Mouse (Mus musculus): ENCODE results near the gene Tnrc6a. TPM values are rescaled to one million over a fixed set of nuclear protein-coding genes. Genes with fewer than 3 reads are reported as not detected.
"Not testable (repeated sequence)": the region's sequence is repeated elsewhere in the genome, so short reads cannot be mapped to it uniquely, and the experiment has no call there.

Tnrc6a gene
- 19.8 and 21.2 TPM in 2 replicates for polyA plus RNA-seq (2012; ENCODE audit: insufficient read depth, insufficient read length, missing spikeins)

DNA sequence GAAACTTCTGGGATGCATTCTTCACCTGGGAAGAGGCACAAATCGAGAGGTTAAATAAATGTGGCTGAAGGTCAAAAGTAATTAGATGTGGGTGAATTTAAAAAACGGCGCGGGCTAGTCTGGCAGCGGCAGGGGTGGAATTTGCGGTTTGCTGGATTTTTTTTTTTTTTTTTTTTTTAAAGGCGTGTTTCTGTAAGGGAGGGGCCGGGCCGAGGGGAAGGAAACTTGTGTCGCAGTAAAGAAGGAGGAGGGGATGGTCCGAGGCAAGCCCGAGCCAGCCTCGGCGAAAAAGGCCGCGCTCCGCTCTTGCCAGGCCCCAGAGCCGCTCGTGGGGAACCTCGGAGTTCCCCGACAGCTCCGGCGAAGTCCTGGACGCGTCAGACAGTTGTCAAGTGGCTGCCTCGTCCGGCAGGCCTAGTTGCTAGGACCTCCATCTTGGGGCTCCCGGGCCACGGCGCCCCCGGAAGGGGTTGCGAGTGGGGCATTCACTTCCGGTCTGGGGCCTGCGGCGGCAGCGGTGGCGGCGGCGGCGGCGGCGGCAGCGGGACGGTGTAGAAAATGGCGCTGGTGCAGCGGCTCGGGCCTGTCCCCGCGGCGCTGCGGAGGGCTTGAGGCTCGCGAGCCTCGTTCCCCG is at the start of gene Tnrc6a:
Gene Tnrc6a, plus strand, starts transcription at position 221 of the 634 bp plus-strand sequence.
- peak within 1 kb of the TSS; percentile 100 for H3K27ac ChIP-seq (replicated peaks; ENCODE audit: low read depth, low read length)
- peaks cover 4% of the 10 kb centered on the region; the same call in 1 of the 2 replicates for H3K4me1 ChIP-seq (ENCODE audit: control insufficient read depth, insufficient read depth, insufficient read length, low read length)
- H3K4me3 ChIP-seq (ENCODE audit: insufficient read depth, low read depth, low read length), result peak within 1 kb of the TSS; percentile 99

DNA sequence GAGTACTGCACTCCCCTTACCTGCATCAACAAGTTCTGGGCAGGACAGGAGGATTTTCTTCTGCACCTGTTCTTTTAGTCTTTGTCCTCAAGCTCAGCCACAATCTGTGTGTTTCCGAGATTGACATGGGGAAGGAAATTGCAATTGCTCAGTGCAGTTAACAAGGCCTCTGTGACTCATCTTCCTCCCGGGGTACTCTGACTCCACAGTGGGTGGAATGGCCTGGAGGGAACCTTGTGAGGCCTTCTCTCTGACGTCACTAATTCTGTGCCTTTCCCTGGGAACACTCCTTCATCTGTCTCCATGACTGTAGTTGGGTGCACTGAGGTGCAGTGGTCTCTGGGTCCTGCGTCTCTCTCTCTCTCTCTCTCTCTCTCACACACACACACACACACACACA is 41.4 kb upstream of the Tnrc6a start:
- Histone ChIP-seq H3K27ac (replicated peaks; ENCODE audit: low read depth, low read length) (no peak overlapping the region), H3K4me3 (ENCODE audit: insufficient read depth, low read depth, low read length) (no peak overlapping the region), H3K4me1 (ENCODE audit: control insufficient read depth, insufficient read depth, insufficient read length, low read length) (no peaks in the 10 kb centered on the region)

DNA sequence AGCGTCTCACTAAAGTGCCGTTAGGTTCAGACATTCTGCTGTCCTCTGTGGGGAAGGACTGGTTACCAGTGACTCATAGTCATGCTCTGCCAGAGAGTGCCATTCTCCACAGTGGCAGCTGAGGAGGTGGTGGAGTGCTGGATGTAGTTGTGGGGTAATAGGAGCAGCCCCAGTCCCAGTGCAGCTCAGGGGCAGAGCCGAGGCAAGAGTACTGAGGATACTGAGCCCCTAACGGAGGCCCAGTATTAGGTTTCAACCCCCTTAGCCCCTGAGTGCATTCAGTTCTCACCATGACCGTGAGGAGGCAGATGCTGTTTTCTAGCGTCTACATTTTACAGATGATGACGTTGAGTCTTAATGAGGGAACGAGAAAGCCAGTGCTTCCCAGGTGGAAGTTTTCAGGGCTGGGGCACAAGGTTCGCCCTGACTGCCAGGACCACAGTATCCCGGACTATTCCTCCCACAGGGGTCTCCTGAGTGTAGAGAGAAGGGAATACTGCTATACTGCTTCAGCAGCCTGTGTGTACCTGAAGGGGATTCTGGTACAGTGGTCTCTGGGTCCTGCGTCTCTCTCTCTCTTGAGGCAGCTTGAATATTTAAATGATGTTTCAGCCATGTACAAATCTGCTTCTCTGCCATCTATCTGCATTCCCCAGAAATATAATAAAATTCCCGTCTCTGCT is 40.1 kb upstream of the Tnrc6a start:
- Histone ChIP-seq H3K4me1 (ENCODE audit: control insufficient read depth, insufficient read depth, insufficient read length, low read length) (no peaks in the 10 kb centered on the region), H3K27ac (replicated peaks; ENCODE audit: low read depth, low read length) (no peak overlapping the region)

DNA sequence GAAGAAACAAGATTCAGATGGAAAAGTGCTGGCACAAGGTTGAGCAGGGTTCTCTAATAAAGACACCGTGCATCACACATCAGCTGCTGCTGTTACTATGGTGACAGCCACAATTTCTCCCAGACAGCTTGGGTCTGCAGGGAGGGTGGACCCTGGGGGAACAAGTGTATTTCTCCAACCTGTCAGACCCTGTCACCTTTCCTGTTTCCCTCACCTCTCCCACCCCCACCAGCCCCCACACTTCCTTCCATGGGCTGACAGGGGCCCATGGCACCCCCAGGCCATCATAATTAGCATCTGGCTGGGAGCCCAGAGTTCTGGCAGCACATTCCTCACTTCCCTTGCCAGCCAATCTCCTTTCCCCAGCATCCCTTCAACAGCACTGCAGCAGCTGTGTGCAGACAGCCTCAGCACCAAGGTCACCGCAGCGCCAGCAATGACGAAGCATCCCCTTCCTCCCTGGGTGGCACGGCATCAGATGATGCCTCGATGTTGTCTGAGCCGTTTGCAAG is 39.4 kb upstream of the Tnrc6a start:
- no peaks in the 10 kb centered on the region for H3K4me1 ChIP-seq (ENCODE audit: control insufficient read depth, insufficient read depth, insufficient read length, low read length)
- 0 out of 2 replicates have a peak overlapping the region, but pooled peaks have one; percentile 13 for H3K4me3 ChIP-seq (ENCODE audit: insufficient read depth, low read depth, low read length)
- no peak overlapping the region for H3K27ac ChIP-seq (replicated peaks; ENCODE audit: low read depth, low read length)

More for the DNA sequence above, 40.1 kb upstream of the Tnrc6a start:
- H3K4me3 ChIP-seq (ENCODE audit: insufficient read depth, low read depth, low read length), result no peak overlapping the region

DNA sequence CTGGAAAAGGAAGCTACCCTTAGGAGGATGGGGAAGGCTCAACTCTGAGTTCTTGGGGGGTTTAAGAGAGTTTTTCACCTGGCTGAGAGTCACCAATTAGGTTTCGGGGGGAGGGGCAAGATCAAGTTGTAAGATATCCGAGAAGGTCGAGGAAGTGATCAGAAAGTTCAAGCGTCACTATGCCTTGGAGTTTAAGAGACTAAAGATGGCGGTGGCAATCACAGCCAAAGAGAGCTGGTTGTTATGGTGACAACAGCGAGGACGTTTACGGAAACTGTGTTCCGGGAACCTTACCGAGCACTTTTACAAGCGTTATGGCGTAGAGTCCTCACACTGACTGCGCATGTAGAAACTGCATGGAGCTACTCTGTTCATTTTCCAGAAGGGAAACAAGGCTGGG is 39.0 kb upstream of the Tnrc6a start:
- 0 out of 2 replicates have a peak overlapping the region, but pooled peaks have one; percentile 13 for H3K4me3 ChIP-seq (ENCODE audit: insufficient read depth, low read depth, low read length)
- H3K4me1 ChIP-seq (ENCODE audit: control insufficient read depth, insufficient read depth, insufficient read length, low read length), result no peaks in the 10 kb centered on the region
- H3K27ac ChIP-seq (replicated peaks; ENCODE audit: low read depth, low read length), result no peak overlapping the region

DNA sequence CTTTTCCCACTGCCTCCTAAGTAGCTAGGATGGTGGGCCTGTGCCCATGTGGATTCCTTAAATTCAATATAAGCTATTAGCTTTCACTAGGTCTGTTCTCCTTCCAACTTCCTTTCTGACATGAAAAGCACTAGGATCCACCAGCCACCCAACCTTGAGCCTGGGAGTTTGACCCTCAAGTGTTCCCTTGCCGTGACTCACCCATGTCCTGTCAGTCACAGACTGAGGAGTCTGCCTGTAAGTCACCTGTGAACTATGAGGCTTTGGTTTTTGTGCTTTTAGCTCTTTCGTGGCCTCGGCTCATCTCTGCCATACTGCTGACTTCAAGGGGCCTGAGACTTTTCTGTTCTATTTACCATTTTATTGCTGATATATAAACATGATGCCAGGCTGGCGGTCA is 34.8 kb upstream of the Tnrc6a start:
- Histone ChIP-seq H3K4me1 (ENCODE audit: control insufficient read depth, insufficient read depth, insufficient read length, low read length) (no peaks in the 10 kb centered on the region), H3K27ac (replicated peaks; ENCODE audit: low read depth, low read length) (no peak overlapping the region), H3K4me3 (ENCODE audit: insufficient read depth, low read depth, low read length) (no peak overlapping the region)

DNA sequence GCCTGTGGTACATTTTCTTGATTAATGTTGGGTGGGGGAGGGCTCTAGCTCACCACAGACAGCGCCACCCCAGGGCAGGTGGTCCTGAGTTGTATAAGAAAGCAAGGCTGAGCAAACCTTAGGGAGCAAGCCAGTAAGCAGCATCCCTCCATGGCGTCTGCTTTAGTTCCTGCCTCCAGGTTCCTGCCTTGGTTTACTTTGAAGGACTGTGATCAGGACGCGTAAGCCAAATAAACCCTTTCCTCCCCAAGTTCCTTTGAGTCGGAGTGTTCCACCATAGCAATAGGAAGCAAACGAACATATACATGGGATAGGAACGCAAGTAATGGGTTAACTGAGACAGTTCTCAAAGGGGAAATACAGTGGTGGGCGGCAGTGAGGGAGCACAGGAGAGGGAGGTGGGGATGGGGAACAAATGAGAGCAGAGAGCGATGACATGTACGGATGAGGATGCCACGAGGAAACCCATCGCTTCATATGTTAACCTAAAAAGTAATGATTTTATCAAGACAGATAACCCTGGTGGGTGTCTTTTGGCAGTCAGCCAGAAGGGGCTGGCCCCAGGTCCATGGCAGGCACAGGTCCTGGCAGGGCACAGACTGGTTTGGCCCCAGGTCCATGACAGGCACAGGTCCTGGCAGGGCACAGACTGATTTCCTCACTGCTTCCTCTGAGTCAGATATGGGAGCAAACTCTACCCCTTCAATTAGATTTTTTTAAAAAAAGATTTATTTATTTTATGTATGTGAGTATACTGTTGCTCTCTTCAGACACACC is 27.2 kb upstream of the Tnrc6a start:
- Histone ChIP-seq H3K4me3 (ENCODE audit: insufficient read depth, low read depth, low read length) (no peak overlapping the region), H3K27ac (replicated peaks; ENCODE audit: low read depth, low read length) (no peak overlapping the region), H3K4me1 (ENCODE audit: control insufficient read depth, insufficient read depth, insufficient read length, low read length) (peaks cover 10% of the 10 kb centered on the region; the same call in 1 of the 2 replicates)

DNA sequence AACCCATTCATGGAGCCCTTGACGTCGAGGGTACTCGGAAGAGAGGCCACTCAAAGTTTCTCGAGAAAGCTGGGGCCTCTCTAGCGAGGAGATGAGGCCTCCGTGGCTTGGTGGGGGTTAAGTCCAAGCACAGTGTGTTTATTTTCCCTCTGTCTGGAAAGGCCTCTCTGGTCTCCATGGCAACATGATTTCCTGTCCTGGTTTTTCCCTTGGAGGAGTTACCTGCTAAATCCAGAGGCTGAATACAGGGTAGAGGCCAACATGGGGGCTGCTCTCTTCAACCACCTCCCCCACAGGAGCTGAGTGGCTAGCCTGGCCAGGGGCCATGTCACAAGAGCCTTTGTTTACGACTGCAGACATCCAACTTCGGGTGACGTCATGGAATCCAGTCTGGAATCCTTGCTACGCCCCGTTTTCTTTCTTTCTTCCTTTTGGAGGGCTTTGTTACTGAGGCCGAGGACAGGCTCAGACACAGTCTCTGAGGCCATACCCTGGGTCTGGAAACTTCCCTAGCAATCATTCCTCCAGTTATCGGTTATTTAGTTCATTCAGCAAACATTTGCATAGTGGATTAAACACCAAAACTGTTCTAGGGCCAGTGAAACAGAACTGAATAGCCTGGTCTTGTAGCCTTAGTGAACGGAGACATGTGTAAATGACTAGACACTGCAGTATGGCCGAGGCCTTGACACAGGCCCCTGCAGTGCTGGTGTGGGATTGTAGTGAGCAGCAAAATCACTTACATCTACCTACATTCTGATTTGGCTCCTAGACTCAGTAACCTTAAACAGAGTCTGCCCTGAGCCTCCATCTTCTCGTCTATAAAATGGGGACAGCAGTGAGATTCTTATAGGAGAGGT is 25.6 kb upstream of the Tnrc6a start:
- peak overlapping the region; percentile 61 for H3K27ac ChIP-seq (replicated peaks; ENCODE audit: low read depth, low read length)
- peaks cover 10% of the 10 kb centered on the region; the same call in 1 of the 2 replicates for H3K4me1 ChIP-seq (ENCODE audit: control insufficient read depth, insufficient read depth, insufficient read length, low read length)
- no peak overlapping the region for H3K4me3 ChIP-seq (ENCODE audit: insufficient read depth, low read depth, low read length)

DNA sequence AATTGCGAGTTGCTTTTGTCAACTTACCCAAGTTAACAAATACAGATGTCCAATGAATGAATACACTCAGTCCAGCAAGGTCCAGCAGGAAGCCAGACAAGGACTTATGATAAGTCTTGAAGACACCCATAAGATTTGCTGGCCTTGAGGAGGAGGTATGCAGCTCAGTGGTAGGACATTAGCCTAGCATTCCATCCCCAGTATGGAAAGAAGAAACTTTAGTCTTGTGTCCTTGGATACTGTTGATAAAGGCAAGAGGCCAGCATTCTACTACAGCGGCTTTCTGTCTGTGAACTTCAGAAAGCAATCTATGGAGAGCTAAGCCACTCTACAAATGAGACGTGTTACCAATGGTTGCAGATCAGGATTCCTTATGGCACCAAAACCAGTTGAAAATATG is 22.4 kb upstream of the Tnrc6a start:
- Histone ChIP-seq H3K4me3 (ENCODE audit: insufficient read depth, low read depth, low read length) (no peak overlapping the region), H3K27ac (replicated peaks; ENCODE audit: low read depth, low read length) (no peak overlapping the region), H3K4me1 (ENCODE audit: control insufficient read depth, insufficient read depth, insufficient read length, low read length) (peaks cover 10% of the 10 kb centered on the region; the same call in 1 of the 2 replicates)

DNA sequence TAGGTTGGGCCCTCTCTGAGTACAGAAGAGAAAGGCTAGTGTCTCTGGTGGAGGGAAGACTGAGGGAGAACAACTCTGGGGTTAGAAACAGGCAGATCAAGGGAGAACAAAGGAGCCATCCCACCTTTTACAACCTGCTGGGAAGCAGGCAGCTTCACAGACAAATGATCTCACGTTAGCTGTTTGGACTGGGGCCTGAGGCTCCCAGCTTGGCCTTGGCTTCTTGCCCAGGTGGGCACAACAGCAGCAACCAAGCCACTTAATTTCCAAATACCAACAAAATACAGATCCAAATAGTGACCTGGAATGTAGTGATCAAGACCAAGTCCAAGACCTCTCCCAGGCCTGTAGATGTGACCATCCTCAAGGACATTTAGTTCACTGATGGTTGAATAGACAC is 18.3 kb upstream of the Tnrc6a start:
- H3K4me1 ChIP-seq (ENCODE audit: control insufficient read depth, insufficient read depth, insufficient read length, low read length); H3K4me3 ChIP-seq (ENCODE audit: insufficient read depth, low read depth, low read length): not testable (repeated sequence)

DNA sequence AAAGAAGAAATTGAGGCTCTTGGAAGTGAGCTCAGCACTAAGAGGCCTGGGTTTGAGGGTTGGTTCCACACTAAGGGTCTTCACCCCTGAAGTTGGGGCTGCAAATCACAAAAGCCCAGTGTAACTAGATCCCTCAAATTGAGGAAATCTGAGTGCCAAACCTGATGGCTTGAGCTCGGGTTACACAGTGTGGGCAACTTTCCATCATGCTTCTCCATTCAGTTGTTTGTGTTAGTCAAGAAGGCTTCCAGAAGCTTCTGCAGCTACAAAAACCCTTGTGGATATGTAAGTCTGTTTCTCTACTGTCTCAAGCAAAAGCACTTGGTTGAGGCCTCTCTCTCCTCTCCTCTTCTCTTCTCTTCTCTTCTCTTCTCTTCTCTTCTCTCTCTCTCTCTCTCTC is 17.8 kb upstream of the Tnrc6a start:
- H3K4me3 ChIP-seq (ENCODE audit: insufficient read depth, low read depth, low read length), result no peak overlapping the region
- no peaks in the 10 kb centered on the region for H3K4me1 ChIP-seq (ENCODE audit: control insufficient read depth, insufficient read depth, insufficient read length, low read length)
- H3K27ac ChIP-seq (replicated peaks; ENCODE audit: low read depth, low read length), result no peak overlapping the region

More for the DNA sequence above, 18.3 kb upstream of the Tnrc6a start:
- not testable (repeated sequence) for H3K27ac ChIP-seq (replicated peaks; ENCODE audit: low read depth, low read length)

DNA sequence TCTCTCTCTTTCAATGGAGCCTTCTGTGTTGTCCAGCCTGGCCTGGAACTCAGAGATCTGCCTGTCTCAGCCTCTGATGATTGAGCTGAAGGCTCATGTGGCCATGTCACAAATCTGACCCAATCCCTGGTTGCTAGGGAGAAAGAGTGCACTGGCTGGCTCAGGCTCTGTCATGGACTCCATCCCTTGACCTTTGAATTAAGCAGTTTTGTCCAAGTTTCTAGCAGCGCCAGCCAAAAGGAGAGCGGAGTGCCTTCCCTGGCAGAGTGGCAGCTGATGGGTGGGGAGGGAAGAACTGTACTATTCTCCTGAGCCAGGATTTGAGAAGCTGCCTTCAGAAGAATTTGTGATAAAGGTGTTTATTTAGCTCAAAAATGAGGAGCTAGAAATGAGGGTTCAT is 17.4 kb upstream of the Tnrc6a start:
- Histone ChIP-seq H3K27ac (replicated peaks; ENCODE audit: low read depth, low read length) (no peak overlapping the region), H3K4me3 (ENCODE audit: insufficient read depth, low read depth, low read length) (no peak overlapping the region), H3K4me1 (ENCODE audit: control insufficient read depth, insufficient read depth, insufficient read length, low read length) (no peaks in the 10 kb centered on the region)

DNA sequence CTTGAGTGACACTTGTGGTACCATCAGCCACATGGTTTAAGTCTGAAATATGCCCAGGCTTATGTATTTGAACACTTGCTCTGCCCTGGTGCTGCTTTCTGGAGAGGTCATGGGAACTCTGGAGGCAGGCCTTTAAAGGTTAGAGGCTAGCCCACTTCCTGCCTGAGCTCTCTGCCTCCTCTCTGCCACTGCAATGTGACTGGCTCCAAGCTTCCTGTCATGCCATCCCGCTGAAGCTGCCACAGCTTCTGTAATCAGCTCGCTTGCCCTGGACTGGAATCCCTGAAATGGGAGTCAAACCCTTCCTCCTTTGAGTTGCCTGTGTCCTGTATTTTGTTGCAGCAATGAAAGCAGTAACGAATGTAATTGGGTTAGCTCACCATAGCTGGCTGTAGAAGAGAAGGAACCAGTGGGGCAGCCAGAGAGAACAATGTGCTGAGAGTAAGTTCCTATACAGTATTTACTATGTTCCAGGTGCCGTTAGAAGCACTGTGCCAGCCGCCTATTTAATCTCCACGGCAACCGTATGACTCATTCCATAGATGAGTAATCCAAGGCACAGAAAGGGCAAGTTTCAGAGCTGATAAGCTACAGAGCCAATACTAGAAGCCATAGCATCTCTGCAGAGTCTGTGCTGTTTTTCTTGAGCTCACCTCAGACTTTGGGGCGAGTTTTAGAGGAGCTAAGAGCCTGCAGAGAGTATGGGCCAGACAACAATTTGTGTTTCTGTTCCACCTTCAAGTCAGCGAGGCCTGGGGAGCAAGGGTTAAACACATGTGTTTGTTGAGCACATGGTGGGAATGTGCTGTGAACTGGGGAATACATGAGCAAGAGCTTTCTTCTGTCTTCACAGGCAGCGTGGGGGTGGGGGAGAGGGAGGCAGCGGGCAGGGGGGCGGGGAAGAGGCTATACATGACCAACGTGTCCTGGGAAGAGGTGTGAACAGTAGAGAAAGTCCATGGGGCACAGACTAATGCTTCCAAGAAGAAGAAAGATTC is 15.3 kb upstream of the Tnrc6a start:
- no peaks in the 10 kb centered on the region for H3K4me1 ChIP-seq (ENCODE audit: control insufficient read depth, insufficient read depth, insufficient read length, low read length)
- H3K4me3 ChIP-seq (ENCODE audit: insufficient read depth, low read depth, low read length), result no peak overlapping the region
- H3K27ac ChIP-seq (replicated peaks; ENCODE audit: low read depth, low read length), result no peak overlapping the region
